Mouse (Mus musculus): ENCODE data around the gene Fam213a.
"Not testable (repeated sequence)": the region's sequence is repeated elsewhere in the genome, so short reads cannot be mapped to it uniquely, and the experiment has no call there.

Fam213a gene

GRCm38 (mm10) chr14:41013630-41014613, at the start of gene Fam213a:
Fam213a (minus strand) TSS chr14:41013788.
- DNase-seq (ENCODE audit: low read depth, low spot score) = peak; percentile 83

- not testable (repeated sequence) for DNase-seq (ENCODE audit: low read depth, low spot score)
Measured at GRCm38 (mm10) chr14:41053190-41053589, 39.6 kb upstream of the Fam213a start.

- no peak for DNase-seq (ENCODE audit: low read depth, low spot score)
Measured at GRCm38 (mm10) chr14:41052481-41052880, 38.9 kb upstream of the Fam213a start.

DNA sequence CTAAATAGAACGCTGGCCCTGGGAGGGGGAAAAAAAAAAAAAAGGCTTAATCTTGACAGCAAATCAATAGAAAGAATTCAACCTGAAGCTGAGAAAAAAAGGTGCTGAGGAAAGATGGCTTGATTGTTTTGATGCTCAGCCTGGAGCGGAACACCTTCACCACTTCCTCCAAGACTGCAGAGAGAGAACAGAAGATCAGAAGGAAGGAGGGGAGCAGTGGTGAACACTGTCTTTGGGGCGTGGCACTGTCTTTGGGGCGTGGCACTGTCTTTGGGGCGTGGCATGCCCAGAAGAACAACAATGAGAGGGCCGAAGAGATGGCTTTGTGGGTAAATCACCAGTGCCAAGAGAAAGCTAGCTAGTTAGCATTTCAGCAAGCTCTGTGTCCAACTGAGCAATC, 36.9 kb upstream of the Fam213a start:
- no peak for DNase-seq (ENCODE audit: low read depth, low spot score)

DNA sequence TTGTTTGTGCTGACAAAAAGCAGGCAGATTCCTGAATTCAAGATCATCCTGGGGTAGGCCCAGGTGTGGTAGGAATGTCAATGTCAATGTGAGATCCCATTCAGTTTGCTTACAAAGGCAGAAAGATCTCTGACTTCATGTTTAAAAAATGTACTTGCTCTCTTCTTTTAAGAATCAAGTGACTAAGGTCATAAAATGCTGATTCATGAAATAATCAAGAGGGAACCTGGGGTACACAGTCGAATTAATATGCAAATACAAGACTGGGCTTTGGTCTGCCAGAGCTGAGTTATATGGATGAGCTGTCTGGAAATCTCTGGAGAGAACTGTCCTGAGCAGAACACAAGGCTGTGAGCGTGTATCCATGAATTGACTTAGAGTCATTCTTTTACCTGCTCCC, 33.8 kb upstream of the Fam213a start:
- no peak for DNase-seq (ENCODE audit: low read depth, low spot score)

DNA sequence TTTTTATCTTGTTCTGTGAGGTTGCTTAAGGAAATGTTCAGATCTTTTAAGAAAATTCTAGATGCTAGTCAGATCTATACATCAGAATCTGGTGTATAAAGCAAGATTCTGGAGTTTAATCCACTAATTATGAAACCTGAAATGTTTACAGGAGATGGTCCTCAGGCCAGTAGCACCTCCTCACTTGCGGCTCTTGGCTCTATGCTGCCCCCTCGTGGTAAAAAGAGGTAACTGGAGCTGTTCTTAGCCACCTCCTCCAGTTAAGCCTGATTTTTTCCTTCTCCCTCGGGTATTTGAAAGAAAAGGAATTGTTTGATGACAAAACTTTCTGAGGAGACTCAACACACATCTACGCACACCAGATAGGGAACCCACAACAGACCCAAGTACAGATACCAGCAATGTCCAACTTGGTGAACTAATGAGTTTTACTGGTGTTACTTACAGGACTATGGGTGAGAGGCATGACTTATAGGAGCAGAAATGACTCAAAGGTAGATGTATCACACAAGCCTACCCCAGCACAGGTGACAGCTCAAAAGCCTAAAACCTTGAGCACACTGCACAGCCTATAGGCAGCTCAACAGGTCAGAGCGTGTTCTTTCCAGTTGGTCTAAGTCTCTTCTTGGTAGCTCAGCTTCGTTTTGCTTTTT, 21.7 kb upstream of the Fam213a start:
- peak; percentile 55 for DNase-seq (ENCODE audit: low read depth, low spot score)

DNA sequence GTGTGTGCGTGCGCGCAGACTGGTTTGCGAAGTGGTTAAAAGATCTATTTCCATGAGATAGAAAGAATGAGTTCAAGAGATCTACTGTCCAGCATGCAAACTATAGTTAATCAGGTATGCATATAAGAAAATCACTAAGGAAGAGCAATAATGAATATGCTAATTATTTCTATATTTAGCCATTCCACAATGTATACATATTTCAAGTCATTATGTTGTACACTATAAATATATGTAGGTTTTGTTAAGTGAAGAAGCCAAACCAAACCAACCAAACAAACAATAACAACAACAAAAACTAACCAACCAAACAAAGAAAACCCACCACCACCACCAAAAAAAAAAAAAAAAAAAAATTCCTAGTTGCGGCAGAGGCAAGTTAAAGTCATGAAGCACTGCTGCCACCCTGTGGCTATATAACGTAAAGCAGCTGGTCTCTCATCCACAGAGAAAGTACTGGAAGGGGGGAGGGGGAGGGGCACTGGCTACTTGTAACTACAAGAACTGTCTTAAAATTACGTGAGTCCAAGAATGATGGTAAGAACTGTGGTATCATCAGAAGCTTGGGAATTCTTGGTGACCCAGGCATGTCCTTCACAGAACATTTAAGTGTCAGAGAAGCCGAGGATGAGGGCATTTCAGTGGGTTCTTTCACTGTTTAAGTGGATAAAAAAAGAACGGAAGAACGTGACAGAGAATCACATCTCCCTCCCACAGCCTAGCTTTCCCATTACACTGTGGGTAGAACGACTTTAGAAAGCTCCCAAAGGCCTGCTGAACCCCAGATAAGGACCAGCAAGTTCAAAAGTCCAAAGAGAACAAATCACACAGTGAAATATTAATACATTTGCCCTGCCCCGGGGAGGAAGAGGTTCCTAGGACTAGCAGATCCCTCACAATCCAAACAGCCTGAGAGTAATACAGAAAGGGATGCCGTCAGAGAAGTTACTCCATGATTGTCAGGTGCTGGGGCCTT, 19.8 kb upstream of the Fam213a start:
- peak; percentile 73 for DNase-seq (ENCODE audit: low read depth, low spot score)

- DNase-seq (ENCODE audit: low read depth, low spot score) = no peak
Measured at GRCm38 (mm10) chr14:41030989-41031513, 17.5 kb upstream of the Fam213a start.

DNA sequence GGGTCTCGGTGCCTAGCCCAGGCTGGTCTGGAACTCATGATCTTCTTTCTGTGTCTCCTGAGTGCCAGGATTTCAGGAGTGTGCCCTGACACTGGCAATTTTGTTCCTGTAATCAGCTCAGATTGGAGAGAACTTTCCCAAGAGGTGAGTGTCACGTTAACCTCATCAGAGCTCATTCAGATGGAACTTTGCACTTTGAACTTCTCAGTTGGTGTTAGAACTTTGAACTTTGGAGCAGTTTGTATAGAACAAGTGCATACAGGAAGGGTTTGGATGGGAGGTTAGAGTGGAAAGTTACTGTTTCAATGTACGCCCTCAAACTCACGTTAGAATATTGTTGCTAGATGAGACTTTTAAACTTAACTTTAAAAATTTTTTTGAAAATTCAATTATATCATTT, 15.7 kb upstream of the Fam213a start:
- DNase-seq (ENCODE audit: low read depth, low spot score) = no peak

- DNase-seq (ENCODE audit: low read depth, low spot score) = no peak
Measured at GRCm38 (mm10) chr14:41025594-41026284, 12.2 kb upstream of the Fam213a start.

GRCm38 (mm10) chr14:41025087-41025486, 11.5 kb upstream of the Fam213a start:
- DNase-seq (ENCODE audit: low read depth, low spot score) = no peak

DNA sequence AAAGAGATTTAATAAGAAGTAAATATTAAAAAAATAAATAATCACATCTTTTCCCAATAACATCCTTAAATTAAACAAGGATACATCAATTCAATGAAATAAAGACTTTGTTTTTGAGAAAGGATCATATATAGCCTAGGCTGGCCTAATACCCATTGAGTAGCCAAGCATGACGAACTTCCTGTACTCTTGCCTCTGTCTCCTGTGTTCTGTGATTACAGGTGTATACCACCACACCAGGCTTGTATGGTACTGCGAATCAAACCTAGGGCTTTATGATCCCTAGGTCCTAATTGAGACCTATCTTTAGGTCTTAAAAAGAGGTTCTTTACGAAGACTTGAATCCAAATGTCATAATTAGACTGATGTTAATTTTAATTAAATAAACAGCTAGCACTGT, 7.7 kb upstream of the Fam213a start:
- DNase-seq (ENCODE audit: low read depth, low spot score) = no peak

DNA sequence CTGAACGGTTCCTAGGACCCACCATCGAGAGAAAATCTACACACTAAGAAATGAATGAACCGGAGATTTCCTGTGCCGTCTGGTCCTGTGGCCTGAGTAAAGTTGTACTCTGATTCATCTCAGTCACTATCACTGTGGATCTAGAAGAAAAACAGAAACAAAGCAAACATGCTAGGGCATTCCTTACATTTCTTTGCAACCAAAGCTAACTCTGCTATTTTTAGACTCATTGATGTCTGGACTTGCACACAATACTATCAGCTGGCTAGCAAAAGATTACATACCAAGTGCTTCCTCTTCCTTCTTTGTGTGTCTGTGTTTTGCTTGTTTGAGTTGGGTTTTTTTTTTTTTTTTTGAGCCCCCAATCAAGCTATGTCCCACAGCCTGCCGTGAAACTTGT, 3.9 kb upstream of the Fam213a start:
- no peak for DNase-seq (ENCODE audit: low read depth, low spot score)

GRCm38 (mm10) chr14:41014701-41015240, 1.2 kb upstream of the Fam213a start:
- no peak for DNase-seq (ENCODE audit: low read depth, low spot score)

GRCm38 (mm10) chr14:41013143-41013542, 445 bp downstream of the Fam213a start:
- no peak for DNase-seq (ENCODE audit: low read depth, low spot score)

- no peak for DNase-seq (ENCODE audit: low read depth, low spot score)
Measured at GRCm38 (mm10) chr14:41011916-41012315, 1.7 kb downstream of the Fam213a start.

- DNase-seq (ENCODE audit: low read depth, low spot score) = no peak
Measured at GRCm38 (mm10) chr14:41008138-41008537, 5.5 kb downstream of the Fam213a start.

GRCm38 (mm10) chr14:41007641-41008040, 5.9 kb downstream of the Fam213a start:
- DNase-seq (ENCODE audit: low read depth, low spot score) = peak; percentile 11

- DNase-seq (ENCODE audit: low read depth, low spot score) = no peak
Measured at GRCm38 (mm10) chr14:41006899-41007298, 6.7 kb downstream of the Fam213a start.

DNA sequence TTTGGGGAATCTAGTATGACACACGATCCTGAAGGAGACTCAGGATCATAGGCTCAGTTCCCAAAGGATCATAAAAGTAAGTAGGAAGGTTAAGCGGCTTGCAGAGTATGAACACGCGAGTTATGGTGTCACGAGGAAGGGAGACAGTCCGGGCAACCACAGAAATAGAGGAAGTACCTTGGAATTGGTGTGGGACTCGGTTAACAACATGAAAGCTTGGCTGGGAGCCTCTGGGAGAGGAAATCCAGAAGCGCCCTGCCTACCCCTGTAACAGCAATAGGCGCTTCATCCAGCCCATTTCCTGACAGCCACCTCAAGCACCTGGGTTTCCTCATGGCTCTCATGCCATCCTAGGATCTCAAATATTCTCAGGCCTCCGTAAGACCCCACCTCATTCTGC, 7.3 kb downstream of the Fam213a start:
- DNase-seq (ENCODE audit: low read depth, low spot score) = no peak

Measured in embryo, embryonic 11.5 days (tissue).